Mouse (Mus musculus): ENCODE measurements around the gene 4930470P17Rik. TPM values are rescaled to one million over a fixed set of nuclear protein-coding genes. Genes with fewer than 3 reads are reported as not detected.
"Not testable (repeated sequence)": the region's sequence is repeated elsewhere in the genome, so short reads cannot be mapped to it uniquely, and the experiment has no call there.

Gene 4930470P17Rik
- polyA plus RNA-seq, 1 experiment, result not detected

GRCm38 (mm10) chr2:170638746-170639145, 36.9 kb upstream of the 4930470P17Rik start:
- no peak overlapping the region for H3K9ac ChIP-seq (ENCODE audit: low read depth, poor library complexity, severe bottlenecking)
- H3K36me3 ChIP-seq (ENCODE audit: control insufficient read depth, insufficient read depth, low read length, poor library complexity, severe bottlenecking), result no peaks in the 10 kb centered on the region
- TF ChIP-seq CTCF (IDR thresholded peaks at IDR 0.05; ENCODE audit: low read depth, low read length), result no peak
- TF ChIP-seq POLR2A (IDR thresholded peaks at IDR 0.05; ENCODE audit: insufficient read depth, low read length), result no peak
- TF ChIP-seq EP300 (IDR thresholded peaks at IDR 0.05; ENCODE audit: insufficient read depth, low read depth, low read length), result no peak
- H3K27ac ChIP-seq (ENCODE audit: insufficient read depth, low read length), result no peak overlapping the region
- H3K9me3 ChIP-seq (replicated peaks; ENCODE audit: control insufficient read depth, insufficient read depth, low read length, poor library complexity, severe bottlenecking), result no peaks in the 10 kb centered on the region
- no peaks in the 10 kb centered on the region for H3K4me1 ChIP-seq (ENCODE audit: control insufficient read depth, insufficient read depth, low read length)
- H3K27me3 ChIP-seq (ENCODE audit: control insufficient read depth, insufficient read depth, low read length, poor library complexity, severe bottlenecking), result no peaks in the 10 kb centered on the region
- H3K4me3 ChIP-seq (ENCODE audit: low read depth, low read length), result no peak overlapping the region

- no peaks in the 10 kb centered on the region for H3K4me1 ChIP-seq (ENCODE audit: control insufficient read depth, insufficient read depth, low read length)
These were observed 31.3 kb upstream of the 4930470P17Rik start for GRCm38 (mm10) chr2:170632998-170633622.

GRCm38 (mm10) chr2:170632386-170632785, 30.6 kb upstream of the 4930470P17Rik start:
- Histone ChIP-seq H3K36me3 (ENCODE audit: control insufficient read depth, insufficient read depth, low read length, poor library complexity, severe bottlenecking) (no peaks in the 10 kb centered on the region), H3K27ac (ENCODE audit: insufficient read depth, low read length) (no peak overlapping the region), H3K4me3 (ENCODE audit: low read depth, low read length) (no peak overlapping the region), H3K27me3 (ENCODE audit: control insufficient read depth, insufficient read depth, low read length, poor library complexity, severe bottlenecking) (no peaks in the 10 kb centered on the region), H3K4me1 (ENCODE audit: control insufficient read depth, insufficient read depth, low read length) (no peaks in the 10 kb centered on the region), H3K9ac (ENCODE audit: low read depth, poor library complexity, severe bottlenecking) (no peak overlapping the region), H3K9me3 (replicated peaks; ENCODE audit: control insufficient read depth, insufficient read depth, low read length, poor library complexity, severe bottlenecking) (no peaks in the 10 kb centered on the region; the same call in none of the 2 replicates)
- no peak for TF ChIP-seq POLR2A (IDR thresholded peaks at IDR 0.05; ENCODE audit: insufficient read depth, low read length)
- no peak for TF ChIP-seq EP300 (IDR thresholded peaks at IDR 0.05; ENCODE audit: insufficient read depth, low read depth, low read length)
- no peak for TF ChIP-seq CTCF (IDR thresholded peaks at IDR 0.05; ENCODE audit: low read depth, low read length)

More at GRCm38 (mm10) chr2:170632998-170633622, 31.3 kb upstream of the 4930470P17Rik start:
- H3K27ac ChIP-seq (ENCODE audit: insufficient read depth, low read length), result no peak overlapping the region
- H3K27me3 ChIP-seq (ENCODE audit: control insufficient read depth, insufficient read depth, low read length, poor library complexity, severe bottlenecking), result no peaks in the 10 kb centered on the region
- H3K9me3 ChIP-seq (replicated peaks; ENCODE audit: control insufficient read depth, insufficient read depth, low read length, poor library complexity, severe bottlenecking), result no peaks in the 10 kb centered on the region; the same call in 1 of the 2 replicates
- TF ChIP-seq EP300 (IDR thresholded peaks at IDR 0.05; ENCODE audit: insufficient read depth, low read depth, low read length) (no peak), CTCF (IDR thresholded peaks at IDR 0.05; ENCODE audit: low read depth, low read length) (no peak), POLR2A (IDR thresholded peaks at IDR 0.05; ENCODE audit: insufficient read depth, low read length) (no peak)
- no peaks in the 10 kb centered on the region for H3K36me3 ChIP-seq (ENCODE audit: control insufficient read depth, insufficient read depth, low read length, poor library complexity, severe bottlenecking)
- no peak overlapping the region for H3K9ac ChIP-seq (ENCODE audit: low read depth, poor library complexity, severe bottlenecking)
- H3K4me3 ChIP-seq (ENCODE audit: low read depth, low read length), result no peak overlapping the region

GRCm38 (mm10) chr2:170631375-170631774, 29.6 kb upstream of the 4930470P17Rik start:
- Histone ChIP-seq H3K4me3 (ENCODE audit: low read depth, low read length) (no peak overlapping the region), H3K4me1 (ENCODE audit: control insufficient read depth, insufficient read depth, low read length) (no peaks in the 10 kb centered on the region), H3K27ac (ENCODE audit: insufficient read depth, low read length) (no peak overlapping the region), H3K36me3 (ENCODE audit: control insufficient read depth, insufficient read depth, low read length, poor library complexity, severe bottlenecking) (no peaks in the 10 kb centered on the region), H3K27me3 (ENCODE audit: control insufficient read depth, insufficient read depth, low read length, poor library complexity, severe bottlenecking) (no peaks in the 10 kb centered on the region), H3K9ac (ENCODE audit: low read depth, poor library complexity, severe bottlenecking) (no peak overlapping the region), H3K9me3 (replicated peaks; ENCODE audit: control insufficient read depth, insufficient read depth, low read length, poor library complexity, severe bottlenecking) (no peaks in the 10 kb centered on the region; the same call in none of the 2 replicates)
- TF ChIP-seq CTCF (IDR thresholded peaks at IDR 0.05; ENCODE audit: low read depth, low read length) (no peak), POLR2A (IDR thresholded peaks at IDR 0.05; ENCODE audit: insufficient read depth, low read length) (no peak), EP300 (IDR thresholded peaks at IDR 0.05; ENCODE audit: insufficient read depth, low read depth, low read length) (no peak)

GRCm38 (mm10) chr2:170630553-170630952, 28.7 kb upstream of the 4930470P17Rik start:
- Histone ChIP-seq H3K27ac (ENCODE audit: insufficient read depth, low read length) (no peak overlapping the region), H3K4me3 (ENCODE audit: low read depth, low read length) (no peak overlapping the region), H3K27me3 (ENCODE audit: control insufficient read depth, insufficient read depth, low read length, poor library complexity, severe bottlenecking) (no peaks in the 10 kb centered on the region), H3K36me3 (ENCODE audit: control insufficient read depth, insufficient read depth, low read length, poor library complexity, severe bottlenecking) (no peaks in the 10 kb centered on the region), H3K9me3 (replicated peaks; ENCODE audit: control insufficient read depth, insufficient read depth, low read length, poor library complexity, severe bottlenecking) (no peaks in the 10 kb centered on the region; the same call in none of the 2 replicates), H3K9ac (ENCODE audit: low read depth, poor library complexity, severe bottlenecking) (no peak overlapping the region), H3K4me1 (ENCODE audit: control insufficient read depth, insufficient read depth, low read length) (no peaks in the 10 kb centered on the region)
- no peak for TF ChIP-seq EP300 (IDR thresholded peaks at IDR 0.05; ENCODE audit: insufficient read depth, low read depth, low read length)
- TF ChIP-seq CTCF (IDR thresholded peaks at IDR 0.05; ENCODE audit: low read depth, low read length), result no peak
- TF ChIP-seq POLR2A (IDR thresholded peaks at IDR 0.05; ENCODE audit: insufficient read depth, low read length), result no peak

GRCm38 (mm10) chr2:170627991-170628390, 26.2 kb upstream of the 4930470P17Rik start:
- not testable (repeated sequence) for H3K4me3 ChIP-seq (ENCODE audit: low read depth, low read length); H3K9ac ChIP-seq (ENCODE audit: low read depth, poor library complexity, severe bottlenecking); H3K27ac ChIP-seq (ENCODE audit: insufficient read depth, low read length); H3K27me3 ChIP-seq (ENCODE audit: control insufficient read depth, insufficient read depth, low read length, poor library complexity, severe bottlenecking); H3K4me1 ChIP-seq (ENCODE audit: control insufficient read depth, insufficient read depth, low read length); H3K36me3 ChIP-seq (ENCODE audit: control insufficient read depth, insufficient read depth, low read length, poor library complexity, severe bottlenecking); H3K9me3 ChIP-seq (replicated peaks; ENCODE audit: control insufficient read depth, insufficient read depth, low read length, poor library complexity, severe bottlenecking)

- H3K4me1 ChIP-seq (ENCODE audit: control insufficient read depth, insufficient read depth, low read length); H3K36me3 ChIP-seq (ENCODE audit: control insufficient read depth, insufficient read depth, low read length, poor library complexity, severe bottlenecking); H3K27me3 ChIP-seq (ENCODE audit: control insufficient read depth, insufficient read depth, low read length, poor library complexity, severe bottlenecking); H3K4me3 ChIP-seq (ENCODE audit: low read depth, low read length); H3K9me3 ChIP-seq (replicated peaks; ENCODE audit: control insufficient read depth, insufficient read depth, low read length, poor library complexity, severe bottlenecking); H3K27ac ChIP-seq (ENCODE audit: insufficient read depth, low read length); H3K9ac ChIP-seq (ENCODE audit: low read depth, poor library complexity, severe bottlenecking): not testable (repeated sequence)
These were observed 22.5 kb upstream of the 4930470P17Rik start for GRCm38 (mm10) chr2:170624201-170624880.

All from ES-Bruce4 (cell line).